Mouse (Mus musculus) stomach, embryonic 14.5 days (tissue): ENCODE measurements around the gene Fut2. TPM values are rescaled to one million over a fixed set of nuclear protein-coding genes. Genes with fewer than 3 reads are reported as not detected.

ENCODE experiments used
- ATAC-seq: fragments of 200-750 bp; cut with Nextera tagmentation; 2 replicates; pipeline ENCODE4 v1.8.0; 2017; ENCODE audit warnings: low read depth, moderate TSS enrichment; ENCODE audit not compliant: insufficient number of reproducible peaks, insufficient read depth, low FRiP score
- H3K27ac ChIP-seq: fragments of 300-500 bp; sonication (generic); 2 replicates; pipeline ENCODE4 v1.5.1; 2014; ENCODE audit warnings: mild to moderate bottlenecking, low read length, moderate library complexity, mixed read lengths
- H3K27me3 ChIP-seq: fragments of 300-500 bp; sonication (generic); 2 replicates; pipeline ENCODE4 v1.6.1; 2014; ENCODE audit warnings: low read length, control low read depth, mixed read lengths; ENCODE audit not compliant: control insufficient read depth, insufficient read depth
- H3K36me3 ChIP-seq: fragments of 300-500 bp; sonication (generic); 2 replicates; pipeline ENCODE4 v1.6.1; 2014; ENCODE audit warnings: mild to moderate bottlenecking, control low read depth, low read length, moderate library complexity, mixed read lengths; ENCODE audit not compliant: control insufficient read depth, insufficient read depth
- H3K4me1 ChIP-seq: fragments of 300-500 bp; sonication (generic); 2 replicates; pipeline ENCODE4 v1.6.1; 2014; ENCODE audit warnings: low read length, control low read depth, mixed read lengths; ENCODE audit not compliant: control insufficient read depth, insufficient read depth
- H3K4me2 ChIP-seq: fragments of 300-500 bp; sonication (generic); replicated peaks from 2 replicates; pipeline ENCODE4 v1.6.1; 2014; ENCODE audit warnings: low read depth, low read length, control low read depth
- H3K4me3 ChIP-seq: fragments of 300-500 bp; sonication (generic); 2 replicates; pipeline ENCODE4 v1.5.1; 2014; ENCODE audit warnings: low read depth, low read length, control low read depth
- H3K9ac ChIP-seq: fragments of 300-500 bp; sonication (generic); replicated peaks from 2 replicates; pipeline ENCODE4 v1.6.1; 2014; ENCODE audit warnings: low read depth, mild to moderate bottlenecking, control low read depth, low read length, moderate library complexity, mixed read lengths
- H3K9me3 ChIP-seq: fragments of 300-500 bp; sonication (generic); 2 replicates; pipeline ENCODE4 v1.6.1; 2016; ENCODE audit warnings: low read depth, low read length, control low read depth; ENCODE audit not compliant: control insufficient read depth
- WGBS: fragments of 180-500 bp; shearing (Covaris S2); extraction: QIAGEN DNeasy Blood & Tissue Kit; methylation state at CpG from one replicate; pipeline ENCODE4 v1.1.7; 2014; 5-methylcytosine and 5-hydroxymethylcytosine counted together
- polyA plus RNA-seq: library from polyadenylated mRNA; unstranded; fragments of >200 nt; fragmentation: Nextera tagmentation; extraction: Ambion mirVana; gene quantifications from 2 replicates; pipeline ENCODE4 v1.2.1, GENCODE M21; 2014

Gene Fut2
- polyA plus RNA-seq, 1 experiment from 2014 or later, result 6.1 TPM

- no peaks in the 10 kb centered on the region for H3K27me3 ChIP-seq
- H3K27ac ChIP-seq, result peak overlapping the region; percentile 11; the same call in 1 of the 2 replicates
- H3K4me3 ChIP-seq, result peak overlapping the region; percentile 43; the same call in 1 of the 2 replicates
- no peak overlapping the region for H3K9ac ChIP-seq
- 45% methylated on average over 17 of the region's 17 CpGs for WGBS
- peaks cover 46% of the 10 kb centered on the region for H3K4me1 ChIP-seq
- no peaks in the 10 kb centered on the region for H3K9me3 ChIP-seq
- peak overlapping the region; percentile 84; the same call in 1 of the 2 replicates for H3K4me2 ChIP-seq
- ATAC-seq, result no peak
- no peaks in the 10 kb centered on the region for H3K36me3 ChIP-seq
Measured at GRCm38 (mm10) chr7:45641391-45642040, 24.7 kb downstream of the Fut2 start.

GRCm38 (mm10) chr7:45640191-45640957 lies 25.8 kb downstream of the Fut2 start:
- no peak overlapping the region for H3K4me3 ChIP-seq
- peaks cover 3% of the 10 kb centered on the region; the same call in 1 of the 2 replicates for H3K36me3 ChIP-seq
- H3K27me3 ChIP-seq, result no peaks in the 10 kb centered on the region
- no peak overlapping the region for H3K9ac ChIP-seq
- peaks cover 46% of the 10 kb centered on the region for H3K4me1 ChIP-seq
- H3K27ac ChIP-seq, result no peak overlapping the region
- no peaks in the 10 kb centered on the region; the same call in 1 of the 2 replicates for H3K9me3 ChIP-seq
- no peak for ATAC-seq
- H3K4me2 ChIP-seq, result no peak overlapping the region
- WGBS, result 76% methylated on average over 19 of the region's 19 CpGs

- Histone ChIP-seq H3K4me3 (no peak within 1 kb of the TSS), H3K9me3 (no peaks in the 10 kb centered on the region; the same call in 1 of the 2 replicates), H3K9ac (no peak within 1 kb of the TSS), H3K27me3 (no peaks in the 10 kb centered on the region), H3K4me1 (peaks cover 42% of the 10 kb centered on the region), H3K36me3 (peaks cover 3% of the 10 kb centered on the region; the same call in 1 of the 2 replicates), H3K4me2 (no peak within 1 kb of the TSS), H3K27ac (no peak within 1 kb of the TSS)
- WGBS, result 26% methylated on average over 19 of the region's 19 CpGs
- no peak for ATAC-seq
Measured at GRCm38 (mm10) chr7:45639561-45640027, 26.6 kb downstream of the Fut2 start, which contains the start of gene Mamstr. Gene Mamstr, plus strand, starts transcription at chr7:45639977.

- WGBS, result 20% methylated on average over 29 of the region's 29 CpGs
- Histone ChIP-seq H3K4me1 (peaks cover 37% of the 10 kb centered on the region), H3K4me3 (peak overlapping the region; percentile 19)
Measured at GRCm38 (mm10) chr7:45638623-45639401, 27.4 kb downstream of the Fut2 start.

GRCm38 (mm10) chr7:45637710-45638109 lies 28.5 kb downstream of the Fut2 start:
- Histone ChIP-seq H3K4me1 (peaks cover 32% of the 10 kb centered on the region), H3K36me3 (peaks cover 3% of the 10 kb centered on the region; the same call in 1 of the 2 replicates), H3K27ac (no peak overlapping the region), H3K4me2 (peak overlapping the region; percentile 39; the same call in 1 of the 2 replicates), H3K4me3 (no peak overlapping the region), H3K27me3 (no peaks in the 10 kb centered on the region), H3K9ac (no peak overlapping the region), H3K9me3 (no peaks in the 10 kb centered on the region; the same call in 1 of the 2 replicates)
- ATAC-seq, result no peak
- WGBS, result 92% methylated on average over 6 of the region's 6 CpGs

More at GRCm38 (mm10) chr7:45638623-45639401, 27.4 kb downstream of the Fut2 start:
- peak; percentile 88 for ATAC-seq
- Histone ChIP-seq H3K27me3 (no peaks in the 10 kb centered on the region), H3K9ac (no peak overlapping the region), H3K4me2 (peak overlapping the region; percentile 39), H3K36me3 (peaks cover 3% of the 10 kb centered on the region; the same call in 1 of the 2 replicates), H3K9me3 (no peaks in the 10 kb centered on the region; the same call in 1 of the 2 replicates), H3K27ac (no peak overlapping the region)

- no peak for ATAC-seq
- no peak overlapping the region for H3K9ac ChIP-seq
- WGBS, result 72% methylated on average over 15 of the region's 15 CpGs
- peak overlapping the region; percentile 7; the same call in 1 of the 2 replicates for H3K27ac ChIP-seq
- H3K4me3 ChIP-seq, result no peak overlapping the region
- H3K9me3 ChIP-seq, result no peaks in the 10 kb centered on the region; the same call in 1 of the 2 replicates
- no peak overlapping the region for H3K4me2 ChIP-seq
- peaks cover 3% of the 10 kb centered on the region; the same call in 1 of the 2 replicates for H3K36me3 ChIP-seq
- no peaks in the 10 kb centered on the region for H3K27me3 ChIP-seq
- H3K4me1 ChIP-seq, result peaks cover 15% of the 10 kb centered on the region
Measured at GRCm38 (mm10) chr7:45635711-45636688, 30.2 kb downstream of the Fut2 start.

GRCm38 (mm10) chr7:45634946-45635681 lies 31.1 kb downstream of the Fut2 start:
- Histone ChIP-seq H3K9ac (no peak overlapping the region), H3K27ac (no peak overlapping the region), H3K4me1 (peaks cover 9% of the 10 kb centered on the region), H3K36me3 (peaks cover 3% of the 10 kb centered on the region; the same call in 1 of the 2 replicates), H3K27me3 (no peaks in the 10 kb centered on the region), H3K9me3 (no peaks in the 10 kb centered on the region; the same call in 1 of the 2 replicates), H3K4me2 (no peak overlapping the region), H3K4me3 (no peak overlapping the region)
- 84% methylated on average over 11 of the region's 11 CpGs for WGBS
- ATAC-seq, result no peak
